Mouse (Mus musculus) midbrain, embryonic 16.5 days (tissue): ENCODE measurements around the gene Adrm1. TPM values are rescaled to one million over a fixed set of nuclear protein-coding genes. Genes with fewer than 3 reads are reported as not detected.
A peak's percentile ranks its signal among the peaks of the same experiment; 100 is the strongest.

Experiments used
- ATAC-seq: fragments of 200-750 bp; cut with Nextera tagmentation; 2 replicates; pipeline ENCODE4 v1.8.0; 2017; ENCODE audit warnings: moderate TSS enrichment
- H3K27ac ChIP-seq: fragments of 300-500 bp; sonication (generic); 2 replicates; pipeline ENCODE4 v1.5.1; 2014; ENCODE audit warnings: mild to moderate bottlenecking, low read length, mixed read lengths
- H3K27me3 ChIP-seq: fragments of 300-500 bp; sonication (generic); 2 replicates; pipeline ENCODE4 v1.6.1; 2014; ENCODE audit warnings: low read depth, low read length, mixed read lengths; ENCODE audit not compliant: control insufficient read depth, insufficient read depth
- H3K36me3 ChIP-seq: fragments of 300-500 bp; sonication (generic); 2 replicates; pipeline ENCODE4 v1.6.1; 2014; ENCODE audit warnings: mild to moderate bottlenecking, low read length, moderate library complexity, mixed read lengths; ENCODE audit not compliant: control insufficient read depth, insufficient read depth
- H3K4me1 ChIP-seq: fragments of 300-500 bp; sonication (generic); 2 replicates; pipeline ENCODE4 v1.6.1; 2014; ENCODE audit warnings: mild to moderate bottlenecking, low read length, mixed read lengths; ENCODE audit not compliant: control insufficient read depth, insufficient read depth
- H3K4me2 ChIP-seq: fragments of 300-500 bp; sonication (generic); 2 replicates; pipeline ENCODE4 v1.6.1; 2014; ENCODE audit warnings: mild to moderate bottlenecking, low read length, mixed read lengths
- H3K4me3 ChIP-seq: fragments of 300-500 bp; sonication (generic); 2 replicates; pipeline ENCODE4 v1.5.1; 2014; ENCODE audit warnings: low read depth, mild to moderate bottlenecking, low read length, moderate library complexity, mixed read lengths
- H3K9ac ChIP-seq: fragments of 300-500 bp; sonication (generic); 2 replicates; pipeline ENCODE4 v1.6.1; 2014; ENCODE audit warnings: low read depth, low read length, mixed read lengths
- H3K9me3 ChIP-seq: fragments of 300-500 bp; sonication (generic); replicated peaks from 2 replicates; pipeline ENCODE4 v1.6.1; 2014; ENCODE audit warnings: mild to moderate bottlenecking, low read length, mixed read lengths; ENCODE audit not compliant: control insufficient read depth, poor library complexity, severe bottlenecking
- WGBS: fragments of 180-500 bp; shearing (Covaris S2); extraction: QIAGEN DNeasy Blood & Tissue Kit; methylation state at CpG from one replicate; pipeline ENCODE4 v1.1.7; 2014; 5-methylcytosine and 5-hydroxymethylcytosine counted together
- polyA plus RNA-seq: library from polyadenylated mRNA; unstranded; fragments of >200 nt; fragmentation: Nextera tagmentation; extraction: Ambion mirVana; gene quantifications from 2 replicates; pipeline ENCODE4 v1.2.1, GENCODE M21; 2015

The Adrm1 gene
- polyA plus RNA-seq, 1 experiment from 2014 or later = 201 TPM

DNA sequence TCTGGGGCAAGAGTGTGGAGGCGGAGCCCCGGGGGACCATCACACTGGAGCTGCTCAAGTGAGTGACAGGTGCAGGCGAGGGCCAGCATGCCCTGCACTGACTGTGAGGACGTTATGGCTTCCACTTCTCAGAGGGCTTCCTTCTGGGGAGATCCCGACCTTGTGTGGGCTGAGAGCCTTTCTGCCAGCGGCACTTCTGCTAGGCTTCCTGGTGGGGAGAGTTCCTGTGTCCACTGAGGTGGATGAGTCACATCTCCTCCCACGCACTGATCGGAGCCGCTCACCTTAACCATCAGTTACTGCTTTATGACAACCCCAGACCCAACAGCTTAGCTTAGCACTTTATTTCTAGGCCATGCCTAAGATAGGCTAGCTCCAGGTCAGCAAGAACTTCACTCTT is 22.7 kb upstream of the Adrm1 start:
- no peaks in the 10 kb centered on the region for H3K9me3 ChIP-seq
- no peaks in the 10 kb centered on the region for H3K4me1 ChIP-seq
- no peak for ATAC-seq
- no peak overlapping the region for H3K4me3 ChIP-seq
- peaks cover 26% of the 10 kb centered on the region for H3K36me3 ChIP-seq
- H3K27ac ChIP-seq = no peak overlapping the region
- no peak overlapping the region for H3K9ac ChIP-seq
- H3K4me2 ChIP-seq = no peak overlapping the region
- 87% methylated on average over 9 of the region's 9 CpGs for WGBS
- H3K27me3 ChIP-seq = no peaks in the 10 kb centered on the region

DNA sequence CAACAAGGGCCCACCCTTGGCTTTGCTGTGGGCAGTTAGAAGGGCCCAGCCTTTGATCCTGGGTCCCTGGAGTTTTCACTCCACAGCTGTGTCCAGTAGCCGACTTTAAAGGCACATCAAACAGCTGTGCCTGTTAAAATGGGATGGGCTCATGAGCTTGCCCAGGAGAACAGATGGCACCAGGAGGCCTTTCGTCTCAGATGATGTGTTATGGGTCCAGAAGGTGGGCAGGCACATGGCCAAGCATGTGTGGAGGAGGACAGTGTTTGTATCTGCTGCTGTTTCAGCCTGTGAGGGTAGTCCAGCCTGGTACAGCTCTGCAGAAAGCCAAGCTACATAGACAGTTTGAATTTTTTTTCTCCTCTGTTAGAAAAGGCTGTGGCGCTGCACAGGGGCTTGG is 16.5 kb upstream of the Adrm1 start:
- no peaks in the 10 kb centered on the region for H3K27me3 ChIP-seq
- no peaks in the 10 kb centered on the region for H3K4me1 ChIP-seq
- no peaks in the 10 kb centered on the region for H3K9me3 ChIP-seq
- H3K4me3 ChIP-seq = no peak overlapping the region
- no peak overlapping the region for H3K9ac ChIP-seq
- H3K36me3 ChIP-seq = peaks cover 58% of the 10 kb centered on the region
- H3K4me2 ChIP-seq = no peak overlapping the region
- WGBS = 68% methylated on average over 3 of the region's 3 CpGs
- no peak for ATAC-seq
- H3K27ac ChIP-seq = no peak overlapping the region

DNA sequence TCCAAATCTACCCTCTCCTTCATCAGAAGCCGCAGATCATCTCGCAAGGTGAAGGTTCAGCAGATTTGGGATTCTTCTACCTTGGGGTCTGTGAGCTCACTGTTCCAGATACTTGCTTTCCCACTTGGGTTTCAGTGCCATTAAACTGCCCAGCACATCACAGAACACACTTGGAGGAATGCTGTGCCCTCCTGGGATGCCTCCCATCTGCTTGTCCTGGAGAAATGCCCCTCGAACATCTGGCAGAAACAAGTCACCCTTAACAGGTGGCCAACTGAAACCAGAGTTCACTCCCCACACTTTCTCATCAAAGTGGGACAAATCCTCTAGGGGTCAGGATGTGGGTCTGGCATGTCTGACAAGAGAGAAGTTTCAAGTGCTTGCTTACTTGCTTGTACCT is 12.7 kb upstream of the Adrm1 start:
- 93% methylated on average over 3 of the region's 3 CpGs for WGBS
- H3K36me3 ChIP-seq = peaks cover 63% of the 10 kb centered on the region

GRCm38 (mm10) chr2:180165855-180166254 is 5.4 kb upstream of the Adrm1 start:
- Histone ChIP-seq H3K4me2 (no peak overlapping the region), H3K4me1 (peaks cover 4% of the 10 kb centered on the region; the same call in 1 of the 2 replicates), H3K27me3 (no peaks in the 10 kb centered on the region), H3K9me3 (no peaks in the 10 kb centered on the region), H3K9ac (no peak overlapping the region), H3K27ac (no peak overlapping the region), H3K4me3 (no peak overlapping the region), H3K36me3 (peaks cover 26% of the 10 kb centered on the region)
- WGBS = 78% methylated on average over 2 of the region's 2 CpGs
- ATAC-seq = no peak

More for the DNA sequence above, 12.7 kb upstream of the Adrm1 start:
- no peak for ATAC-seq
- H3K4me1 ChIP-seq = no peaks in the 10 kb centered on the region
- H3K27me3 ChIP-seq = no peaks in the 10 kb centered on the region
- no peak overlapping the region for H3K27ac ChIP-seq
- H3K4me2 ChIP-seq = no peak overlapping the region
- no peak overlapping the region for H3K9ac ChIP-seq
- H3K4me3 ChIP-seq = no peak overlapping the region
- no peaks in the 10 kb centered on the region for H3K9me3 ChIP-seq

GRCm38 (mm10) chr2:180166869-180167268 is 4.4 kb upstream of the Adrm1 start:
- Histone ChIP-seq H3K9ac (no peak overlapping the region), H3K4me1 (peaks cover 6% of the 10 kb centered on the region; the same call in 1 of the 2 replicates), H3K9me3 (no peaks in the 10 kb centered on the region), H3K27ac (no peak overlapping the region), H3K4me3 (no peak overlapping the region), H3K4me2 (no peak overlapping the region), H3K36me3 (peaks cover 16% of the 10 kb centered on the region), H3K27me3 (no peaks in the 10 kb centered on the region)
- ATAC-seq = no peak
- WGBS = 83% methylated on average over 2 of the region's 2 CpGs

DNA sequence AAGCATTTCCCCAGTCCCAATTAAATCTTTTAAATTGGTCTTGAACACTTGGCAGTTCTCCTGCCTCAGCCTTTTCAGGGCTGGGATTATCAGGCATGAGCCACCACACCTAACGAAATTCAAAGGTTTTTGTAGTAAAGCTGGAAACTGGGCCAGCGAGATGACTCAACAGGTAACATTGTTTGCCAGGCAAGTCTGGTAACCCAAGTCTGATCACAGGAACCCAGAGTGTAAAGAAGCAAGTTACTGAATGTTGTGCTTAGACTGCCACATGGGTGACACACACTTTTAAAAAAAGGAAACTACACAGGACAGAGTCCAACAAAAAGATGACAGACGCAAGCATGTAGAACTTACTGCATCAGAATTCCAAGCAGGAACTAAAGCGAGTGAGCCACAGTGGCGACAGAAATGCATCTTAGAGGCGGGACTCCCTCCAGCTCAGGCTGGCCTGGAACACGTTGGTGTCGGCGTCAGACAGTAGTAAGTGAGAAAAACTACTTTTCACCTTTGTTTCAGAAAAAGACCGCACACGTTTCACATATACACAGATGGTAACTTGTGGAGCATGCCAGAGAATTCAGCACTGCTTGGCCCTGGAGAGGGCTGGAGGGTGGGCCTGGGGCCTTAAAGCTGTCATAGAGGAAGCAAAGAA is 1.0 kb upstream of the Adrm1 start:
- H3K4me2 ChIP-seq = peak overlapping the region; percentile 67; the same call in 1 of the 2 replicates
- H3K4me1 ChIP-seq = peaks cover 22% of the 10 kb centered on the region
- ATAC-seq = no peak
- no peaks in the 10 kb centered on the region for H3K9me3 ChIP-seq
- no peaks in the 10 kb centered on the region for H3K27me3 ChIP-seq
- no peak overlapping the region for H3K4me3 ChIP-seq
- H3K27ac ChIP-seq = no peak overlapping the region
- peaks cover 15% of the 10 kb centered on the region for H3K36me3 ChIP-seq
- WGBS = 87% methylated on average over 11 of the region's 11 CpGs
- peak overlapping the region; percentile 71; the same call in 1 of the 2 replicates for H3K9ac ChIP-seq

- Histone ChIP-seq H3K4me1 (peaks cover 22% of the 10 kb centered on the region), H3K4me2 (peak overlapping the region; percentile 100), H3K9ac (peak overlapping the region; percentile 98), H3K27me3 (no peaks in the 10 kb centered on the region), H3K36me3 (peaks cover 22% of the 10 kb centered on the region), H3K9me3 (no peaks in the 10 kb centered on the region), H3K27ac (peak overlapping the region; percentile 90), H3K4me3 (peak overlapping the region; percentile 95)
- WGBS = under 1% methylated on average over 59 of the region's 80 CpGs
- peak; percentile 72 for ATAC-seq
Observed at GRCm38 (mm10) chr2:180171522-180172070, 311 bp downstream of the Adrm1 start.

DNA sequence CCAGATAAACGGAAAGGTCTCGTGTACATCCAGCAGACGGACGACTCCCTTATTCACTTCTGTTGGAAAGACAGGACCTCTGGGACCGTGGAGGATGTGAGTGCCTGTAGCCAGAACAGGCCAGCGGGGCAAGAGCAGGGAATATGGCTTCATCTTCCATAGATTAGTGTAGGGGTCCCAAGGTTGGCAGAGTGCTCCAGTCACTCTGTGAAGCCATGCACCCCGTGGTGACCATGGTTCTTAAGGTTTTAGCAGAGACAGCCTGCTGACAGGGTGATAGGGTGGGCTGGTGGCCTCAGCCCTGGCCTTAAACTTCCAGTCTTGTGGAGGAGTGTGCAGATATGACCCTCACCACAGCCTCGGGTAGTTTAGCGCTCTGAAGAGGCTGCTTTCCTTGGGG is 867 bp downstream of the Adrm1 start:
- H3K9me3 ChIP-seq = no peaks in the 10 kb centered on the region
- H3K9ac ChIP-seq = peak overlapping the region; percentile 98
- peak overlapping the region; percentile 100 for H3K4me2 ChIP-seq
- no peaks in the 10 kb centered on the region for H3K27me3 ChIP-seq
- no peak overlapping the region; the same call in none of the 2 replicates for H3K27ac ChIP-seq
- H3K36me3 ChIP-seq = peaks cover 25% of the 10 kb centered on the region
- H3K4me1 ChIP-seq = peaks cover 22% of the 10 kb centered on the region
- no peak for ATAC-seq
- WGBS = 4% methylated on average over 8 of the region's 9 CpGs
- H3K4me3 ChIP-seq = peak overlapping the region; percentile 95

DNA sequence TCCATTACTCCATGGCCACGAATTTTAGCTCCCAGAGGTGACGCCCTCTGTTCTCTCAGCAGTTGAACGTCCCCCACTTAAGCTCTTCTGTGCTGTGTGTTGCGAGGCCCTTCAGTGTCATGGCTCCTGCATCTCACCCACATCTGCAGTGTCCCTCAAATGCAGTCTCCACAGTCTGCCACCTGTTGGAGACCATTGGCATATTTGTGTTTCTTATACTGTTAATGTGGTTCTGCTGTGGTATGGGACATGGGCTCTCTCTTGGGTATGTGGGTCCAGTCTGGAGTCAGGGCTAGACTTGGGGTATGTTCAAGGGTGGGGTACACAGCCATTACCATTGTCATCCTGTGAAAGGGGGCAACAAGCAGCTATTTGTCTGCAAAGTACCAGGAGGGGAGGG is 1.9 kb downstream of the Adrm1 start:
- no peaks in the 10 kb centered on the region for H3K27me3 ChIP-seq
- H3K9me3 ChIP-seq = no peaks in the 10 kb centered on the region
- peaks cover 22% of the 10 kb centered on the region for H3K4me1 ChIP-seq
- H3K4me2 ChIP-seq = peak overlapping the region; percentile 100
- peaks cover 32% of the 10 kb centered on the region for H3K36me3 ChIP-seq
- no peak overlapping the region for H3K4me3 ChIP-seq
- no peak overlapping the region for H3K27ac ChIP-seq
- no peak for ATAC-seq
- WGBS = 77% methylated on average over 4 of the region's 4 CpGs
- no peak overlapping the region for H3K9ac ChIP-seq
